Mouse (Mus musculus) mouse embryonic stem cell (cell line): ENCODE measurements around the gene Hsd11b1.
"Not testable (repeated sequence)": the region's sequence is repeated elsewhere in the genome, so short reads cannot be mapped to it uniquely, and the experiment has no call there.

Experiments used
- in situ Hi-C, 2 experiments: fragments of 300-500 bp; cut with MboI; formaldehyde crosslinking; loops; 1 replicate in 1 of 2; 3 replicates in 1 of 2; pipeline ENCODE4 v1.14.3; 2019 to 2020; ENCODE audit warnings: low sequenced_read_pairs in 2 of 2, low pct_unique_long_range_greater_than_20kb in 1 of 2, mixed read lengths in 1 of 2; ENCODE audit not compliant: unreplicated experiment in 1 of 2

Gene Hsd11b1

DNA sequence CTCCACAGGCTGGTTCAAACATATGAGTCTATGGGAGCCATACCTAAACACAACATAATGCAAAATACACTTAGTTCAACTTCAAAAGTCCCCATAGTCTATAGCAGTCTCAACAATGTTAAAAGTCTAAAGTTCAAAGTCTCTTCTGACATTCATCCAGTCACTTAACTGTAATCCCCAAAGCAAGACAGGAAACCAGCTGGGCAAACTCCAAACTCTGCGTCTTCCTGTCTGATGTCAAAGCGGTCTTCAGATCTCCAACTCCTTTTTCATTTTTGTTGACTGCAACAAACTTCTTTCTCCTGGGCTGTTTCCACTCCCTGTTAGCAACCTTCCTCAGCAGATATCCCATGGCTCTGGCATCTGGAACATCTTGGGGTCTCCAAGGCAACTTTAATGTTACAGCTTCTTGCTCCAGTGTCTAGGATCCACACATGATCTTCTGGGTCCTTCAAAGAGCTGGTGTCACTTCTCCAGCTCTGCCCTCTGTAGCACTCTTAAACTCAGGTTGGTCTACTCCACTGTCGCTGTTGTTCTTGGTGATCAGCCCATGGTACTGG, 22.0 kb upstream of the Hsd11b1 start:
- in situ Hi-C loops = not testable (repeated sequence)

- in situ Hi-C loops = no loop called here
Measured at GRCm38 (mm10) chr1:193284228-193284779, 20.4 kb upstream of the Hsd11b1 start.

GRCm38 (mm10) chr1:193281344-193281743, 17.5 kb upstream of the Hsd11b1 start:
- in situ Hi-C loops = no loop called here

DNA sequence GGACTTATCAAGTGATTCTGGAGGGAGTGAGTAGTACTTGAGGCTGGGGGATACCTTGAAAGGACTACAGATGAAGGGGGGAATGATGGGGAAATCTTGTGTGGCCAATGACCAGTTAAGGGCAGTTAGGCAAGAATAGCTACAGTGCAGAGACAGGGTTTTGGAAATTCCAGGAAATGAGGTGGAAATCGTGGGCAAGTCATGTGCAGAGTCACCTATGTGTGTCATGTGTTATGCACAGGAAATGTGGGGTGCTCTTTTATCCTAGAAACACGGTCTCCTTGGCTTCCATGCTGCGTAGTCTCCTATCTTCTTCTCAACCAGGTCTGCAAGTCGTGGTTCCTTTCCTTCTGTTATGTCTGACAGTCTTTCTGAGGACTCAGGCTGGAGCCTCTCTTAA, 15.6 kb upstream of the Hsd11b1 start:
- in situ Hi-C loops = no loop called here

GRCm38 (mm10) chr1:193278414-193279045, 14.7 kb upstream of the Hsd11b1 start:
- in situ Hi-C loops = no loop called here

DNA sequence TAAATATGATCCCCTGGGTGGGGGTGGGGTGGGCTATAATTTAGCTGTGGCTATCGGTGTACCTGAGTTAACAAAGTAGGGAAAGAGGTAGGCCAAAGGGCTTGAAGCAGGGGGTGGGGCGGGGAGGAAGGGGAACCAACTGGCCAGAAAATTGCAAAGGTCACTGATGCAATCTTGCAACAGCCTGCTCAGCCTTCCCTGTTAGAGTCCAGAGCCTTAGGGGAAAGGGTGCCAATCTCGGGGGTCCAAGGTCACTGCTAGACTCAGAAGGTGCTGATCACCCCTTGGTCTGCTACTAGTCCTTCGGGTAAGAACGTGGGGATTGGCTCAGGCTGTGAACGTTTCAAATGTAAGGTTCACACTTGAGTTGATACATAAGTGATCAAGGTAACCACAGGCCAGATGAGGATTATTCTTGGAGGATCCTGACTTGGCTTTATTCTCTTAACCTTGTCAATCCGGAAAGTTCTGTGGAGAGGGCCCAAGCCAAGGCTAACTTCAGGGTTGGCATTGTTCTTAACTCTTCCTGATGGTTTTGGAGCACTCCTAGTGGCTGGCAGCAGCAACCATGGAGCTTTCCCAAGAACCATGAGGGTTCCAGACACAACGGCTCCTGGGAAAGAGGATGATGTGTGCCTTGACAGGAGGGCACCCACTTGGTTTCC, 10.7 kb upstream of the Hsd11b1 start:
- in situ Hi-C loops = no loop called here

DNA sequence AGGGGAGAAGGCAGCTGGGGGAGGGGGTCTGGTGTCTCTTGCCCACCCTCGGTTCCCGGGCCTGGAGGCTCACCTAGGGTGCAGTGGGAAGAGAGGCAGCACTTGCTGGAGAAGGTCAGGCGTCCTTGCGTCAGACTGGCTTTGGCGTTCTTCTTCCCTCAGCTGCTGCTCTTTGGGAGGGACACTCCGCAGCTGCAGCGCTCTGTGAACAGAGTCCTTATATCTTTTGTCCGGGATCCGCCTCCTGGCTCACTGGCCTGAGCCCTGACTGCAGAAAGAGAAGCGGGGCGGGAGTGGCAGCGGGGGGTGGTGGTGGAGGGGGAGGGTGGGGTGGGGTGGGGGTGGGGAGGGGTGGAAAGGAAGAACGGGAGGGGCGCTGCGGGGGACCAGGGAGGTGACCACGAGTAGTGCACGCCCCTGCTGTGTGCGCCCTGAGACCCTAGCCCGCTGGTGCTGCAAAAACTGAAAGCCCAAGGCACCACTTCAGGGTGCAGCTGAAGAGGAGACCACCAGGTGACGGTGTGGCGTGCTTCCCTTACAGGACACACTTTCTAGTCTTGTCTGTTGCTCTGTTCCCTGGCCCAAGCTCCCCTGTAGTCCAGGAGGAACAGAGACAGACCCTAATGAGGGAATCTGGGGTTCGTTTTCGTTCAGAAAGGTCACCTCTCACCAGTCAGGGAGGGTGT, 9.2 kb upstream of the Hsd11b1 start, which contains the start of gene G0s2:
G0s2 (minus strand) TSS at position 302 of the 686 bp plus-strand sequence.
- in situ Hi-C loops = no loop called here

- in situ Hi-C loops = no loop called here
Measured at GRCm38 (mm10) chr1:193272137-193272915, 8.5 kb upstream of the Hsd11b1 start.

DNA sequence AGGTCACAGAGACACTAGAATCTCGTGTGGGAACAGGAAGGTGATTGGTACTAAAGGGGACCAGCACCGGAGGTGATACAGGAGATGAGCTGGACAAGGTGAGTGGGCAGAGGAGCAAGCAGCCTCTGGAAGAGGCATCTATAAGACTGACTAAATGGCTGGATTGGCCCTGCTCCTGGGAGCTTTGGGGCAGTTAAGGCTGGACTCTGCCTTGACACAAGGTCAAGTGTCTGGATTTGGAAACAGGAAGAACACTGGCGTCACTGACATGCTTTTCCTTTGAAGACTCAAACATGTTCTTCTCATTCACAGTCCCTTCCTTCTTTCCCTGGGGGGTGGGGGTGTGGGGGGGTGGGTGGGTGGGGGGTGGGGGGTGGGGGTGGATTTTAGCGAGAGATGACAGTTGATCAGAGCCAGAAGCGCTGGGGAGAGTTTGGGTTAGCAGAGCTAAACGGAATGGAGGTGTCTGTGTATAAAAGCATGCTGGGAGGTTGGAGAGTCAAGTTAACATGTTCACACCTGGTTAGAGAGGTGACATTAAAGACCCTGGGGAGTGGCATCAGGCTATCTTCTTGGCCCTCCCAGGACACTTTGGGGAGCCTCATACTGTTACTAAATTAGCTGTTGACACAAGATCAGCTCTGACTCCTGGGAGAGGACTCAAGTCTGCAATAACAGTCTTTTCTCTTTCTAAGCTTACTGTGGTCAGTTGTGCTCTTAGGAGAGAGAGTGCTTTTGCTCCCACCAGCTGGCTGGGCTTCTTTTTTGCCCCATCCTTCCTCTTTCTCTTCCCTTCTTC, 7.3 kb upstream of the Hsd11b1 start:
- in situ Hi-C loops = no loop called here

GRCm38 (mm10) chr1:193265734-193266133, 1.9 kb upstream of the Hsd11b1 start:
- in situ Hi-C loops = no loop called here

DNA sequence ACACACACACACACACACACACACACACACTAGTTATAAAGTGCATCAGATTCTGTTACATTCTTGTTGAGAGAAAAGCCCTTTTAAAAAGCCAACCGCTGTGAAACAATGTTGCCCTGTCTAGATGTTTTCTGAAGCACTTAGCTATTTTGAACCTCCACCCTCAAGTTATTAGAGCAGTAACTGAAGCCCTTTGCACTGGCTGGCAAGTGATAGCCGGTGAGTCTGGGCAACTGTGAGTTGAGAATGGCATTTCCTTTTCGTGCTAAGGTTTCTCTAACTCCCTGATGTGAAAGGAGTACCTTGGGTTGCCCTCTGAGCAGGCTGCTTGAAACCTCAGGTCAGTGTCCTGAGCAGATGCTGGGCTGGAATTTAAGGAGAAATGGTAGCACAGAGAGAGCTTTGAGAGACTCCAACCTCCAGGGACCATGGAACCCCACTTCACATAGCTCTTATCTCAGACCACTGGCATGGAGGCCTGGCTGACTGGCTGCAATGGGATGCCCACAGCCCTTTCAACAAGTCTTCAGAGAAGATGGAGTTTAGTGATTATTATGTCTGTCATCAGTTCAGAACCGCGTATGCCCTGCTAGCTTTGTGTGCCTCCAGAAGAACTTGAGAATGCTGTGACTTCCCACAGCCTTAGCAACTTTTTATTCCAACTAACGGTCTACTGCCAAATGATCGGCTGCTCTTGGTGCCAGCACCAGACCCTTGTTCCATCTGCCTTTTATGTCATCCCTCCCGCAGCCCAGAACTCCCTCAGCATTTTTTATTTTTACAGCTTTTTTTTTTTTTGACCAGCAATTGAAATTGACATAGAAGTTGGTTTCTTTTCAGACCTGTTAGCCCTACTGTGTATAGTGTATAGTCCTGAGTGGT, 608 bp downstream of the Hsd11b1 start:
- in situ Hi-C loops = no loop called here

GRCm38 (mm10) chr1:193261897-193262548, 1.9 kb downstream of the Hsd11b1 start:
- in situ Hi-C loops = no loop called here

DNA sequence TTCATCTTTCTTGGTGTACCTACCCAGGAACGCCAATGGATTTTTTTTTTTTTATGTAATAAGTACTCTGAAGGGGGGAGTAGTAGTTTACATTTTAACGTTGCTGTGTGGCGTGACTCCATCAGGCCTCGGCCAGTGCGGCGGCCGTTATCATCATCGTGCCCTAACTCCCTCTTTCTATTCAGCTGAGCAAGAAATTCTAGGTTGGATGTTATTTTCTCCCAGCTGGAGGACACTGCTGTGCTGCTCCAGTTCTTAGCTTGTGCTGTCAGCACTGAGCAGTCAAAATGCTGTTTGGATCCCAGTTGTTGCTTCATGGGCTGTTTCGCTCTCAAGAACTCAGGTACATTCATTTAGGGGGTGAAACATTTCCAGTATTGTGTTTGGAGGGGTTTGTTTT, 4.3 kb downstream of the Hsd11b1 start:
- in situ Hi-C loops = loop anchor here in 1 of 2 experiments (5.0 kb wide), 1 partner anchor 118 kb away; no protein-coding TSS in a partner anchor

- in situ Hi-C loops = loop anchor here in 1 of 2 experiments (5.0 kb wide), 1 partner anchor 121 kb away; no protein-coding TSS in a partner anchor
Measured at GRCm38 (mm10) chr1:193256621-193257098, 7.2 kb downstream of the Hsd11b1 start.

- in situ Hi-C loops = loop anchor here in 1 of 2 experiments (5.0 kb wide), 1 partner anchor 121 kb away; no protein-coding TSS in a partner anchor
Measured at GRCm38 (mm10) chr1:193256289-193256577, 7.6 kb downstream of the Hsd11b1 start.
